Mouse (Mus musculus) CH12.LX (cell line): ENCODE measurements at regions not wholly inside any gene's neighbourhood (a gene's known extent, or its start where the extent isn't known, plus 50 kb on each side); places are given as distances from the start of the nearest gene placed in this dataset.

ENCODE experiments used
- DNase-seq: peaks from one replicate; pipeline ENCODE4 v3.0.0-alpha.2; 2013; ENCODE audit errors: extremely low read depth
- H3K27ac ChIP-seq: 2 replicates; pipeline ENCODE4 v1.5.1; 2012; ENCODE audit warnings: low read depth, mild to moderate bottlenecking, control low read depth, moderate library complexity; ENCODE audit not compliant: insufficient read depth
- H3K27me3 ChIP-seq: replicated peaks from 2 replicates; pipeline ENCODE3; 2012; ENCODE audit warnings: inconsistent platforms
- H3K36me3 ChIP-seq, 2 experiments: replicated peaks in 1 of 2; 2 replicates each; pipeline versions ENCODE3 to v1.6.1; 2012; ENCODE audit warnings: inconsistent platforms in 1 of 2, low read length in 1 of 2, mild to moderate bottlenecking in 1 of 2, mixed read lengths in 1 of 2, moderate library complexity in 1 of 2; ENCODE audit not compliant: control insufficient read depth in 1 of 2, insufficient read depth in 1 of 2
- H3K4me1 ChIP-seq, 2 experiments: 2 replicates each; pipeline ENCODE4 v1.6.1; 2012; ENCODE audit warnings: inconsistent platforms in 1 of 2, moderate library complexity in 1 of 2; ENCODE audit not compliant: insufficient read depth in 2 of 2, control insufficient read depth in 1 of 2
- H3K4me2 ChIP-seq: 2 replicates; pipeline ENCODE4 v1.6.1; 2012; ENCODE audit warnings: low read depth, mild to moderate bottlenecking, control low read depth; ENCODE audit not compliant: poor library complexity, insufficient read depth, severe bottlenecking
- H3K4me3 ChIP-seq, 3 experiments: fragments of 150-350 bp in 1 of 3; sonication (generic) in 1 of 3; replicated peaks in 1 of 3; 2 replicates each; pipeline versions ENCODE3 to v1.5.1; 2011 to 2012; ENCODE audit warnings: low read depth in 2 of 3, low read length in 2 of 3, mild to moderate bottlenecking in 2 of 3, moderate library complexity in 2 of 3, control low read depth in 1 of 3, improper control_type of control experiment in 1 of 3, inconsistent platforms in 1 of 3, mixed read lengths in 1 of 3; ENCODE audit not compliant: poor library complexity in 1 of 3
- H3K79me2 ChIP-seq: replicated peaks from 2 replicates; pipeline ENCODE4 v1.6.1; 2012; ENCODE audit warnings: mild to moderate bottlenecking, moderate library complexity; ENCODE audit not compliant: control insufficient read depth, poor library complexity, insufficient read depth, severe bottlenecking; ENCODE audit errors: extremely low read depth
- H3K9ac ChIP-seq: 2 replicates; pipeline ENCODE4 v1.6.1; 2012; ENCODE audit warnings: low read depth, mild to moderate bottlenecking, control low read depth, moderate library complexity; ENCODE audit not compliant: insufficient read depth
- H3K9me3 ChIP-seq: replicated peaks from 2 replicates; pipeline ENCODE3; 2012; ENCODE audit warnings: low read length, inconsistent platforms, mixed read lengths
- CHD1 ChIP-seq: IDR thresholded peaks from 2 replicates; pipeline ENCODE4 v1.6.1; 2012; ENCODE audit warnings: low read depth, low read length, improper control_type of control experiment, inconsistent platforms
- CHD2 ChIP-seq: IDR thresholded peaks from 2 replicates; pipeline ENCODE4 v1.6.1; 2011; ENCODE audit warnings: low read length, improper control_type of control experiment
- EP300 ChIP-seq: IDR thresholded peaks from 2 replicates; pipeline ENCODE4 v1.6.1; 2011; ENCODE audit warnings: low read length, improper control_type of control experiment
- GABPA ChIP-seq: IDR thresholded peaks from 2 replicates; pipeline ENCODE4 v1.6.1; 2012; ENCODE audit warnings: low read depth, low read length, improper control_type of control experiment, inconsistent platforms; ENCODE audit not compliant: insufficient replicate concordance
- IRF4 ChIP-seq: IDR thresholded peaks from 2 replicates; pipeline ENCODE4 v1.6.1; 2014; ENCODE audit warnings: low read depth, mild to moderate bottlenecking, inconsistent platforms, low read length, improper control_type of control experiment
- JUN ChIP-seq: IDR thresholded peaks from 2 replicates; pipeline ENCODE4 v1.6.1; 2011; ENCODE audit warnings: low read depth, mild to moderate bottlenecking, low read length, improper control_type of control experiment, moderate library complexity; ENCODE audit not compliant: insufficient read depth
- MAFK ChIP-seq: IDR thresholded peaks from 2 replicates; pipeline ENCODE4 v1.6.1; 2011; ENCODE audit warnings: low read length, improper control_type of control experiment; ENCODE audit not compliant: insufficient replicate concordance
- MAX ChIP-seq: IDR thresholded peaks from 2 replicates; pipeline ENCODE4 v1.6.1; 2011; ENCODE audit warnings: low read length, improper control_type of control experiment
- NELFE ChIP-seq: IDR thresholded peaks from 2 replicates; pipeline ENCODE4 v1.6.1; 2011; ENCODE audit warnings: low read depth, low read length, improper control_type of control experiment
- PAX5 ChIP-seq: IDR thresholded peaks from 2 replicates; pipeline ENCODE4 v1.6.1; 2012; ENCODE audit warnings: low read length, inconsistent platforms, mixed read lengths
- POLR2AphosphoS2 ChIP-seq: IDR thresholded peaks from 2 replicates; pipeline ENCODE4 v1.6.1; 2011; ENCODE audit warnings: low read depth, low read length, improper control_type of control experiment
- RAD21 ChIP-seq: IDR thresholded peaks from 2 replicates; pipeline ENCODE4 v1.6.1; 2011; ENCODE audit warnings: low read depth, mild to moderate bottlenecking, low read length, improper control_type of control experiment, moderate library complexity
- UBTF ChIP-seq: IDR thresholded peaks from 2 replicates; pipeline ENCODE4 v1.6.1; 2012; ENCODE audit warnings: low read depth, mild to moderate bottlenecking, inconsistent platforms, low read length, improper control_type of control experiment, moderate library complexity
- USF1 ChIP-seq: IDR thresholded peaks from 2 replicates; pipeline ENCODE4 v1.6.1; 2014; ENCODE audit warnings: low read depth, mild to moderate bottlenecking, inconsistent platforms, low read length, improper control_type of control experiment
- ZC3H11A ChIP-seq: IDR thresholded peaks from 2 replicates; pipeline ENCODE4 v1.6.1; 2012; ENCODE audit warnings: low read depth, mild to moderate bottlenecking, inconsistent platforms, low read length, improper control_type of control experiment
- ZKSCAN1 ChIP-seq: IDR thresholded peaks from 2 replicates; pipeline ENCODE4 v1.6.1; 2012; ENCODE audit warnings: low read depth, inconsistent platforms, low read length, improper control_type of control experiment, borderline replicate concordance
- ZMIZ1 ChIP-seq: IDR thresholded peaks from 2 replicates; pipeline ENCODE4 v1.6.1; 2012; ENCODE audit warnings: low read depth, mild to moderate bottlenecking, inconsistent platforms, low read length, improper control_type of control experiment
- dilution Hi-C: fragments of 300-500 bp; cut with MboI; formaldehyde crosslinking; loops from 2 replicates; pipeline ENCODE4 v1.14.3; 2020; ENCODE audit warnings: low sequenced_read_pairs; ENCODE audit not compliant: extremely low pct_unique_long_range_greater_than_20kb, extremely low pct_ligation_motif_present
- in situ Hi-C: fragments of 300-500 bp; cut with MboI; formaldehyde crosslinking; loops from 3 replicates; pipeline ENCODE4 v1.14.3; 2019; ENCODE audit warnings: low sequenced_read_pairs, low pct_ligation_motif_present, low pct_unique_long_range_greater_than_20kb, mixed read lengths

GRCm38 (mm10) chr11:38128851-38129250 lies 893.1 kb upstream of the Tenm2 start:
- no peak for TF ChIP-seq MAX
- no peaks in the 10 kb centered on the region for H3K36me3 ChIP-seq
- in situ Hi-C loops, result no loop called here

GRCm38 (mm10) chr11:38123789-38124330 lies 888.1 kb upstream of the Tenm2 start:
- in situ Hi-C loops, result no loop called here
- Histone ChIP-seq H3K9me3 (peaks cover 58% of the 10 kb centered on the region), H3K27ac (no peak overlapping the region), H3K9ac (no peak overlapping the region), H3K4me1 (no peaks in the 10 kb centered on the region), H3K36me3 (no peaks in the 10 kb centered on the region), H3K27me3 (no peaks in the 10 kb centered on the region), H3K79me2 (no peaks in the 10 kb centered on the region), H3K4me3 (no peak overlapping the region), H3K4me2 (no peak overlapping the region)
- dilution Hi-C loops, result no loop called here
- DNase-seq, result no peak
- TF ChIP-seq USF1 (no peak), UBTF (no peak), CHD2 (no peak), JUN (no peak), ZC3H11A (no peak), RAD21 (no peak), ZKSCAN1 (no peak), IRF4 (no peak), NELFE (no peak), MAX (no peak), POLR2AphosphoS2 (no peak), ZMIZ1 (no peak), GABPA (no peak), CHD1 (no peak), MAFK (no peak), PAX5 (no peak), EP300 (no peak)

More at GRCm38 (mm10) chr11:38128851-38129250, 893.1 kb upstream of the Tenm2 start:
- dilution Hi-C loops, result no loop called here
- no peak overlapping the region for H3K4me2 ChIP-seq
- no peaks in the 10 kb centered on the region for H3K79me2 ChIP-seq
- H3K27me3 ChIP-seq, result no peaks in the 10 kb centered on the region
- H3K27ac ChIP-seq, result no peak overlapping the region
- no peak overlapping the region for H3K9ac ChIP-seq
- no peaks in the 10 kb centered on the region for H3K4me1 ChIP-seq
- H3K4me3 ChIP-seq, result no peak overlapping the region
- peaks cover 48% of the 10 kb centered on the region for H3K9me3 ChIP-seq
- DNase-seq, result no peak
